Comparison of ENCODE assay signal across 10 mouse cellular contexts in the genomic region with DNA sequence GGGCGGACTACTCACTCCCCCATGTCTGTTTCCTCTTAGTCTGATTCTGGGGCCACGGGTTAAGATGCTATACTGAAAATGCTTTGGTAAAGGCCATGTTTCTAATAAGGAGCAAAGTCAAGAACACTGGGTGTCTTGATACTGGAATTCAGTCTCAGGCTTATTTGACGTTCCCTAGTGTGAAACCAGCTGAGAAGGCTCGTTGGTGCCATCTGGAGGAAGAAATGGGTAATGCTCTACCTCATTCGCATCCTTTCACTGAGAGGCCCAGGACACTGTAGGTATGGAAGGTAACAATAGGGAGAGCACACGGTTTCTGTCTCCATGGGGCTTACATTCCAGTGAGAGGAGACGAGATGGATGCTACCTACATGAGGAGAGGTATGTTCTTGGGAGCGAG. TPM values are rescaled to one million over a fixed set of nuclear protein-coding genes. Genes with fewer than 3 reads are reported as not detected.
DNase-seq lines count a peak whose midpoint lies in the region; ATAC-seq and TF ChIP-seq lines count a peak whose summit lies in the region.
"Had no signal": no experiment of that assay in that cellular context is flagged by ENCODE, and none has a peak within 500 bp of the region (broad histone marks: within the 10 kb centered on the region; RNA-seq: fewer than 3 reads in every experiment).

No protein-coding gene starts in this region.

- no peak overlapping the region for H3K4me2 ChIP-seq in midbrain, embryonic 15.5 days

- H3K36me3 ChIP-seq in midbrain, embryonic 15.5 days (replicated peaks), result peaks cover 13% of the 10 kb centered on the region; the same call in 1 of the 2 replicates

- peak; percentile 67; the same call in 1 of the 2 replicates for ATAC-seq in erythroid progenitor cell, adult 5-6 weeks (replicated peaks; ENCODE audit: low FRiP score, poor library complexity, severe bottlenecking)
- ATAC-seq in midbrain, embryonic 15.5 days (replicated peaks), result 0 out of 2 replicates have a peak, but pooled peaks have one; percentile 56

- peak; percentile 89 for TF ChIP-seq CTCF in left cerebral cortex, adult 2 months (IDR thresholded peaks at IDR 0.05)

- H3K4me1 ChIP-seq in midbrain, embryonic 15.5 days, result no peaks in the 10 kb centered on the region

- no peaks in the 10 kb centered on the region for H3K9me3 ChIP-seq in midbrain, embryonic 15.5 days

- intact Hi-C loops in left cerebral cortex, adult 2 months (cut with DNase I), result loop anchor here (1.0 kb wide), 1 partner anchor 115 kb away; no protein-coding TSS in a partner anchor

- WGBS in midbrain, embryonic 15.5 days, result 26% methylated on average over 8 of the region's 8 CpGs

- no peak overlapping the region for H3K4me3 ChIP-seq in left cerebral cortex, adult 2 months
- H3K4me3 ChIP-seq in midbrain, embryonic 15.5 days, result no peak overlapping the region
- H3K4me3 ChIP-seq: erythroblast, embryonic 14.5 days; myocyte had no signal

- no peaks in the 10 kb centered on the region for H3K27me3 ChIP-seq in midbrain, embryonic 15.5 days (replicated peaks)

- no peak overlapping the region for H3K9ac ChIP-seq in midbrain, embryonic 15.5 days

- no peak overlapping the region for H3K27ac ChIP-seq in left cerebral cortex, adult 2 months
- no peak overlapping the region for H3K27ac ChIP-seq in midbrain, embryonic 15.5 days

- DNase-seq in urinary bladder, adult 18-20 months (ENCODE audit: low spot score in 2 of 2), result peak; percentile 48 to 54
- no peak for DNase-seq in urinary bladder, adult 2 months (ENCODE audit: low spot score)
- DNase-seq in c-Kit-negative CD71-positive TER-119-positive erythroid progenitor cells, embryonic 14.5 days (ENCODE audit: low read depth, low spot score), result peak; percentile 57
- DNase-seq in hindlimb bud, embryonic 11.5 days (ENCODE audit: extremely low spot score, low read depth, low spot score), result peak; percentile 83
- peak; percentile 66 to 69 for DNase-seq in left cerebral cortex, adult 2 months (ENCODE audit: extremely low spot score in 1 of 2, low spot score in 2 of 2)
- peak; percentile 19 for DNase-seq in telencephalon, adult 2 months (ENCODE audit: low read depth, low spot score)

RNA-seq across cellular contexts. Expression of a gene that starts 19.3 kb away (rescaled TPM):
- polyA plus RNA-seq in urinary bladder, adult 2 months (2012; rRNA removed), result 25.3 and 27.2 TPM in 2 replicates
- not detected in 2 replicates for total RNA-seq in erythroid progenitor cell, adult 5-6 weeks (2015; ENCODE audit: low replicate concordance)
- not detected in 2 replicates for total RNA-seq in erythroid progenitor cell, adult 5-6 weeks (2017; ENCODE audit: low replicate concordance)
- total RNA-seq in left cerebral cortex, adult 2 months (2021), result not detected
- polyA plus RNA-seq in midbrain, embryonic 15.5 days (2015; fragmentation: Nextera tagmentation; extraction: Ambion mirVana), result not detected in 2 replicates
- polyA plus RNA-seq: erythroblast, embryonic 14.5 days had no signal

RNA-seq across cellular contexts. Expression of a gene that starts 28.0 kb away (rescaled TPM):
- polyA plus RNA-seq in urinary bladder, adult 2 months (2012; rRNA removed), result 25.9 and 28.9 TPM in 2 replicates
- total RNA-seq in erythroid progenitor cell, adult 5-6 weeks (2015; ENCODE audit: low replicate concordance), result 5.4 and 5.9 TPM in 2 replicates
- total RNA-seq in erythroid progenitor cell, adult 5-6 weeks (2017; ENCODE audit: low replicate concordance), result 15.3 and 22.7 TPM in 2 replicates
- 10 to 100 TPM; 52.6 to 57.7 TPM for total RNA-seq in left cerebral cortex, adult 2 months (2021)
- 34.6 and 35.4 TPM in 2 replicates for polyA plus RNA-seq in midbrain, embryonic 15.5 days (2015; fragmentation: Nextera tagmentation; extraction: Ambion mirVana)

RNA-seq across cellular contexts. Expression of a gene that starts 35.8 kb away (rescaled TPM):
- polyA plus RNA-seq in urinary bladder, adult 2 months (2012; rRNA removed), result 0.46 and 0.55 TPM in 2 replicates
- total RNA-seq in erythroid progenitor cell, adult 5-6 weeks (2015; ENCODE audit: low replicate concordance), result not detected in 2 replicates
- not detected in 2 replicates for total RNA-seq in erythroid progenitor cell, adult 5-6 weeks (2017; ENCODE audit: low replicate concordance)
- total RNA-seq in left cerebral cortex, adult 2 months (2021), result 100 to 1,000 TPM; 650 to 692 TPM
- 76.7 and 78.1 TPM in 2 replicates for polyA plus RNA-seq in midbrain, embryonic 15.5 days (2015; fragmentation: Nextera tagmentation; extraction: Ambion mirVana)
- polyA plus RNA-seq: erythroblast, embryonic 14.5 days had no signal

RNA-seq across cellular contexts. Expression of a gene that starts 50.7 kb away (rescaled TPM):
- 5.9 and 7.1 TPM in 2 replicates for polyA plus RNA-seq in urinary bladder, adult 2 months (2012; rRNA removed)
- total RNA-seq in erythroid progenitor cell, adult 5-6 weeks (2015; ENCODE audit: low replicate concordance), result 0.72 TPM in 1 of 2 replicates, not detected in the other
- total RNA-seq in erythroid progenitor cell, adult 5-6 weeks (2017; ENCODE audit: low replicate concordance), result 0.38 and 0.39 TPM in 2 replicates
- 10 to 100 TPM; 54.0 to 58.1 TPM for total RNA-seq in left cerebral cortex, adult 2 months (2021)
- 7.0 and 7.8 TPM in 2 replicates for polyA plus RNA-seq in midbrain, embryonic 15.5 days (2015; fragmentation: Nextera tagmentation; extraction: Ambion mirVana)

Comparison
In these comparisons a context has a peak if more than half of its experiments do, and no peak if none do; other contexts are left out.
1. RNA of a gene that starts 35.8 kb away (total RNA-seq): 650 to 692 TPM in left cerebral cortex, adult 2 months; not detected in erythroid progenitor cell, adult 5-6 weeks; every median in the first group is over 100 times any median in the second.